Mouse (Mus musculus) left cerebral cortex, postnatal 36 days (tissue): ENCODE data around the gene Matk. TPM values are rescaled to one million over a fixed set of nuclear protein-coding genes. Genes with fewer than 3 reads are reported as not detected.
A peak's percentile ranks its signal among the peaks of the same experiment; 100 is the strongest.

Experiments used
- DNase-seq, 2 experiments: peaks; one replicate each; pipeline ENCODE4 v3.0.0; 2021 to 2022; ENCODE audit warnings: low spot score in 2 of 2, mixed read lengths in 1 of 2
- intact Hi-C: fragments of 180-260 bp; cut with DNase I; formaldehyde crosslinking; loops from one replicate; pipeline ENCODE4 v1.15.1; 2025
- microRNA-seq: library from miRNA; unstranded; fragments of <30 nt; microRNA quantifications from one replicate; pipeline ENCODE4 v1.2.0, GENCODE M21; 2022
- total RNA-seq, 2 experiments: library from RNA; stranded (reverse); gene quantifications; 2 replicates each; pipeline ENCODE4 v1.2.3; 2021

The Matk gene
- total RNA-seq, 2 experiments from 2014 or later = 191 to 213 TPM

- intact Hi-C loops = no loop called here
- peak; percentile 70 to 79 for DNase-seq
Observed at GRCm38 (mm10) chr10:81298369-81299100, 45.8 kb downstream of the Matk start.

GRCm38 (mm10) chr10:81299585-81300351 lies 47.0 kb downstream of the Matk start:
- no peak for DNase-seq
- intact Hi-C loops = no loop called here

GRCm38 (mm10) chr10:81300352-81300907 lies 47.7 kb downstream of the Matk start:
- intact Hi-C loops = no loop called here
- DNase-seq = no peak

- no peak for DNase-seq
- intact Hi-C loops = no loop called here
Observed at GRCm38 (mm10) chr10:81301321-81301720, 48.6 kb downstream of the Matk start.

GRCm38 (mm10) chr10:81302288-81302687 lies 49.6 kb downstream of the Matk start:
- intact Hi-C loops = no loop called here
- no peak for DNase-seq

GRCm38 (mm10) chr10:81302781-81303218 lies 50.1 kb downstream of the Matk start:
- DNase-seq = peak; percentile 80
- intact Hi-C loops = no loop called here

- intact Hi-C loops = no loop called here
- DNase-seq = no peak
Observed at GRCm38 (mm10) chr10:81303258-81303657, 50.5 kb downstream of the Matk start.

GRCm38 (mm10) chr10:81303761-81304160 lies 51.0 kb downstream of the Matk start:
- intact Hi-C loops = loop anchor here (2.0 kb wide), 1 partner anchor 15 kb away; no protein-coding TSS in a partner anchor
- no peak for DNase-seq

- no peak for DNase-seq
- intact Hi-C loops = loop anchor here (2.0 kb wide), 1 partner anchor 16 kb away; no protein-coding TSS in a partner anchor
Observed at GRCm38 (mm10) chr10:81304597-81305238, 52.0 kb downstream of the Matk start.

GRCm38 (mm10) chr10:81305663-81306062 lies 52.9 kb downstream of the Matk start:
- no peak for DNase-seq
- intact Hi-C loops = loop anchor here (2.0 kb wide), 1 partner anchor 17 kb away; no protein-coding TSS in a partner anchor

GRCm38 (mm10) chr10:81306173-81306668 lies 53.5 kb downstream of the Matk start:
- intact Hi-C loops = no loop called here
- DNase-seq = no peak

- peak; percentile 69 to 79 for DNase-seq
- intact Hi-C loops = no loop called here
Observed at GRCm38 (mm10) chr10:81306837-81307682, 54.3 kb downstream of the Matk start.

- DNase-seq = no peak
- intact Hi-C loops = no loop called here
Observed at GRCm38 (mm10) chr10:81309571-81309970, 56.8 kb downstream of the Matk start.

Small RNA genes lying within 50 kb of the gene (microRNA-seq; reads per million reads assigned to microRNA genes)
- gene Mir3057 = 29.2 reads per million, percentile 44 among the genes with 10 or more reads in this experiment

Other genes with a start within 250 kb of the Matk start
- gene Gng7, start 238.0 kb upstream of the Matk start, total RNA-seq = 100 to 1,000 TPM in 1 of 2 experiments, 10 to 100 TPM in 1; 97.9 to 136 TPM
- gene Diras1, start 227.3 kb upstream of the Matk start, total RNA-seq = 100 to 1,000 TPM; 102 to 111 TPM
- 10 to 100 TPM; 66.9 to 74.2 TPM for gene Slc39a3, start 215.5 kb upstream of the Matk start, total RNA-seq
- gene Sgta, start 192.8 kb upstream of the Matk start, total RNA-seq = 100 to 1,000 TPM; 169 to 176 TPM
- gene Thop1, start 182.9 kb upstream of the Matk start, total RNA-seq = 10 to 100 TPM; 47.0 to 49.8 TPM
- gene Creb3l3, start 154.1 kb upstream of the Matk start, total RNA-seq = under 1 TPM; 0.23 to 0.72 TPM
- gene Map2k2, start 147.0 kb upstream of the Matk start, total RNA-seq = 100 to 1,000 TPM; 120 to 133 TPM
- gene Zbtb7a, start 117.7 kb upstream of the Matk start, total RNA-seq = 100 to 1,000 TPM; 120 to 133 TPM
- 10 to 100 TPM; 26.7 to 31.8 TPM for gene Pias4, start 85.0 kb upstream of the Matk start, total RNA-seq
- 100 to 1,000 TPM; 857 to 954 TPM for gene Eef2, start 76.3 kb upstream of the Matk start, total RNA-seq
- gene Dapk3, start 69.9 kb upstream of the Matk start, total RNA-seq = 10 to 100 TPM; 75.0 to 76.4 TPM
- not detected for gene 4930442H23Rik, start 69.1 kb upstream of the Matk start, total RNA-seq
- under 1 TPM in 1 of 2 experiments, not detected in 1; 0.34 TPM for gene Nmrk2, start 50.9 kb upstream of the Matk start, total RNA-seq
- gene Atcay, start 22.1 kb upstream of the Matk start, total RNA-seq = 100 to 1,000 TPM; 202 to 212 TPM
- gene Zfr2, start 19.8 kb upstream of the Matk start, total RNA-seq = 10 to 100 TPM; 54.9 to 72.9 TPM
- 10 to 100 TPM; 43.0 to 48.2 TPM for gene Mrpl54, start 14.0 kb downstream of the Matk start, total RNA-seq
- gene Apba3, start 14.0 kb downstream of the Matk start, total RNA-seq = 10 to 100 TPM; 30.1 to 39.3 TPM
- under 1 TPM in 1 of 2 experiments, not detected in 1; 0.50 TPM for gene Tjp3, start 38.6 kb downstream of the Matk start, total RNA-seq
- gene Pip5k1c, start 40.0 kb downstream of the Matk start, total RNA-seq = 100 to 1,000 TPM; 419 to 450 TPM
- gene Cactin, start 68.2 kb downstream of the Matk start, total RNA-seq = 10 to 100 TPM; 29.7 to 31.7 TPM
- gene Tbxa2r, start 75.8 kb downstream of the Matk start, total RNA-seq = under 1 TPM; 0.45 to 0.99 TPM
- gene Gipc3, start 90.3 kb downstream of the Matk start, total RNA-seq = 1 to 10 TPM; 1.4 to 1.8 TPM
- 10 to 100 TPM; 27.0 to 35.5 TPM for gene Hmg20b, start 97.5 kb downstream of the Matk start, total RNA-seq
- gene Mfsd12, start 104.6 kb downstream of the Matk start, total RNA-seq = 10 to 100 TPM; 39.6 to 40.9 TPM
- gene 4930404N11Rik, start 112.9 kb downstream of the Matk start, total RNA-seq = 1 to 10 TPM in 1 of 2 experiments, under 1 TPM in 1; 0.49 to 2.2 TPM
- 10 to 100 TPM; 67.8 to 72.2 TPM for gene Fzr1, start 125.6 kb downstream of the Matk start, total RNA-seq
- 100 to 1,000 TPM in 1 of 2 experiments, 10 to 100 TPM in 1; 80.0 to 103 TPM for gene Dohh, start 131.5 kb downstream of the Matk start, total RNA-seq
- gene Gm48551, start 131.5 kb downstream of the Matk start, total RNA-seq = 1 to 10 TPM; 2.5 to 4.3 TPM
- gene Gm48552, start 136.1 kb downstream of the Matk start, total RNA-seq = 1 to 10 TPM; 1.9 to 4.9 TPM
- under 1 TPM; 0.77 to 0.94 TPM for gene Smim24, start 140.1 kb downstream of the Matk start, total RNA-seq
- 10 to 100 TPM; 87.9 to 96.9 TPM for gene Nfic, start 202.7 kb downstream of the Matk start, total RNA-seq
- 100 to 1,000 TPM; 256 to 303 TPM for gene Celf5, start 229.8 kb downstream of the Matk start, total RNA-seq
- 10 to 100 TPM; 74.9 to 88.8 TPM for gene Ncln, start 243.5 kb downstream of the Matk start, total RNA-seq
- under 1 TPM; 0.43 to 0.52 TPM for gene S1pr4, start 247.2 kb downstream of the Matk start, total RNA-seq